Mouse (Mus musculus): Measurements from ENCODE around the gene Slc4a5.

Slc4a5 gene

DNA sequence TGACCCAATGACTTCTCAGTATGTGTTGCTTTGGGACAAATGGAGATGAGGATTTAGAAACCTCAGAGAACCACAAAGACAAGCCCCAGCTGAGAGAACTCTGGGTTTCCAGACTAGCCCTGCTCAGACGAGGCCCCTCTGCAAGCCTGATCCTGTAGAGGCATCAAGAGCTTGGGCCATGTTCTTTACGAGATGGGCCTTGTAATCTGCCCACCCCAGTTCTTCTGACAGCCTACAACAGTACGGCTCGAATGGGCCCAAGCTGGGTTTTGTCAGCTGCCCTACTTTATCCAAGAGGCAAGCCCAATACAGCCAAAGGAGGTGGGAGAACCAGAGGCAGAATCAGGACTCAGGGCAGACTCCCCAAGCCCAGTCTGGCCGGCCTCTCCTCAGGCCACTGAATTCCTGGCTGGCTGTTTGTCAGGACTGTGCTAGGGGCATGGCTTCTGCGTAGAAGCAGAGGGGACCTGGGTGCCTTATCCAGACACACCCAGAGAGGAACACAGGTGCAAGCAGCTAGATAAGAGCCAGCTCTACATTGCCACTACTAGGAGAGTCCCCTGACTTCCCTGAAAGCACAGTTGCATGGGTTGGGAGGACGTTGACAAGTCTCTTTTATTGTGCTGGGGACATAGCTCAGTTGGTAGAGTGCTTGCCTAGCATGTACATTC is 132.0 kb downstream of the Slc4a5 start:
- DNase-seq (ENCODE audit: low spot score) = no peak

DNA sequence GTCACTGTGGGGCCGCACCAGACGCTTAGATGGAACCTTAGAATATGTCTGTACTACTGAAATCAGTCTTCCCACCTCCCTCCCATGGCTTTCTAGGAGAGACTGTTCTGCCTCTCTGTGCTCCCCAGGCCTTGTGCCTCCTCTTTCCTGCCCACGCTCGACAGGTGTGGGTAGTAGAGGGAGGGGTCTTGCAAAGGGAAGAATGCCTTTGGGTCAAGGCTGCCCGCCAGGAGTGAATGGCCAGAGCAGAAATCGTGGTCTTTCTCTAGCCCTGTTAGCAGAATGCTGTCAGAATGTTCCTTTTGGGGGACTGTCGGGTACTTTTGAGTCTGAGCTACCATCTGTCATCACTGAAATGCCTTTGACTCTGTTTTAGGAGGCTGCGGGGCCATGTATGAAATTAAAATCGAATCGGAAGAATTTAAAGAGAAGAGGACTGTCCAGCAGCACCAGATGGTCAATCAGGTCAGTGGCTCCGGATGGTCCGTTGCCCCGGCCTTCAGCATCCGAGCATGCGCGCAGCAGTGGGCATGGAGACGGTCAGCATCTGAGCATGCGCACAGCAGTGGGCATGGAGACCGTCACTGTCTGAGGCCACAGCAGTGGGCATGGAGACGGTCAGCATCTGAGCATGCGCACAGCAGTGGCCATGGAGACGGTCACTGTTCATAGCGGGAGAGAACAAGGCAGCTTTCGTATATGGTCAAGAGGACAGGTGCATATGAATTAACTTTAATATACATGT is 133.2 kb downstream of the Slc4a5 start:
- no peak for DNase-seq (ENCODE audit: low spot score)

Data from MN1 (cell line).